Mouse (Mus musculus) frontal cortex, adult (tissue): ENCODE results near the gene Capn8.

Source experiments
- ATAC-seq: cut with Nextera tagmentation; 2 replicates; pipeline ENCODE4 v1.9.2; 2017; ENCODE audit warnings: mild to moderate bottlenecking, moderate library complexity, mixed read lengths; ENCODE audit not compliant: low TSS enrichment

Capn8 gene

GRCm38 (mm10) chr1:182550761-182551160, 14.0 kb upstream of the Capn8 start:
- ATAC-seq: no peak

DNA sequence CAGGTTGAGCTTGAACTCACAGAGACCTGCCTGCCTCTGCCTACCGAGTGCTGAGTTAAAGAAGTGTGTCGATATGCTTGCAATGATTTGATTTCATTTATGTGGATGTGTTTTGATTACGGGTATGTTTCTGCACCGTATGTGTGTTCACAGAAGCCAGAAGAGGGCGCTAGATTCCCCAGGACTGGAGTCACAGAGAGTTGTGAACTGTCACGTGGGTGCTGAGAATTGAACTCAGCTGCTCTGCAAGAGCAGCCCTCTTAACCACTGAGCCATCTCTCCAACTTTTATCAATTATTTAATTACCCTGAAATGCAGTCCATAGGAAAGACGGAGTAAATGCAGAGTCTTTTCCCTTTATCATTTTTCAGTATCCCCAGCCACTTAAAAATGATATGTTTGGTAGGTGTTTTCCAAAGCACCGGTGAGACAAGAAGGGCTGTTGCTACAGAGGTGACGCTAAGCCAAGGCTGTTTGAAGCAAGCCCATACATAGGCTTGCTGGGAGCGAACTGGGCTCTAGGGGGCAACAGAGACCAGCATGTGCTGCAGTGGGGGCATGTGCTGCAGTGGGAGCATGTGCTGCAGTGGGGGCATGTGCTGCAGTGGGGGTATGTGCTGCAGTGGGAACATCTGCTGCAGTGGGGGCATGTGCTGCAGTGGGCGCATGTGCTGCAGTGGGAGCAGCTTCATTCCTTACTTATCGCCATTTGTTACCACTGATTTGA, 11.0 kb upstream of the Capn8 start:
- peak; percentile 96 for ATAC-seq

GRCm38 (mm10) chr1:182558271-182558670, 6.5 kb upstream of the Capn8 start:
- no peak for ATAC-seq

GRCm38 (mm10) chr1:182559530-182559929, 5.3 kb upstream of the Capn8 start:
- no peak for ATAC-seq

GRCm38 (mm10) chr1:182560390-182561098, 4.3 kb upstream of the Capn8 start:
- ATAC-seq: peak; percentile 83

- ATAC-seq: peak; percentile 32; the same call in 1 of the 2 replicates
Measured at GRCm38 (mm10) chr1:182561945-182562514, 2.8 kb upstream of the Capn8 start.

GRCm38 (mm10) chr1:182562576-182563370, 2.0 kb upstream of the Capn8 start:
- ATAC-seq: no peak

DNA sequence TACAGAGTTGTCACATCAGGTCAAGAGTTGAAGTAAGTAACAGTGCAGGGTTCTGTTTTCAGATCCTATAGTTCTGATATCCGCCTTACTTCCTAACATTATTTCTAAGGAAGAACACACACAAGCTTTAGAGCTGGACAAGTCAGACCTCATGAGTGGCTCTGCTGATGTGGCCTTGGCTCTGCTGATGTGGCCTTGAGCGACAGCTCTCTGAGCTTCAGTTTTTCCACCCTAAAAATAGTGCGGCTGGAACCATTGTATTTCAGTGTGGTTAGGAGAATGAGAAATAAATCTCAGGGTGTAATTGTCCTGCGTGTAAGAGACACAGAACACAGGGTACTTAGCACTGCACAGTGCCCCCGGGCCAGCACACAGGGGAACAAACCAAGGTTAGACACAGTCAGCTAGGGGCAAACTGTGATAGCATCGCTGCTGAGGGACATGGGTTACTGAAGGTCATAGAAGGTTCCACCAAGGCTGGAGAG, 586 bp downstream of the Capn8 start:
- ATAC-seq: no peak

- no peak for ATAC-seq
Measured at GRCm38 (mm10) chr1:182571148-182571547, 6.3 kb downstream of the Capn8 start.

DNA sequence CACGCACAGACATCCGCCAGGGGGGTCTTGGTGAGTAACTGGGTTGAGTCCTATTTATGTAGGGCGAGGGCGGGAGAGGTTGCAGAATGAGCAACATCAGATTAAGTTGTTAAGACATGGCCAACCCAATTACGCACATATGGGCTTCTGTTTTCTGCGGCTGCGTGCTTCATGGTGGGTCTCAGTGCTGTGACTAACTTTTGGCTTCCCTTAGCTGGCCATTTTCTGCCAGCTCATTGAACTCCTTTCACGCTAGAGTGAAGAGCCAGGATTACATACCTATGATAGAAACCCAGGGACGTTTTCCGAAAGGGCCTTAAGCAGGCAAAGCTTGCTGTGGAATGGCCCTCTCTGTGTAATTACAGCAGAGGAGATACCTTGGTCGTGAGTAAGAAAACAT, 7.2 kb downstream of the Capn8 start:
- no peak for ATAC-seq

- no peak for ATAC-seq
Measured at GRCm38 (mm10) chr1:182573856-182574665, 9.3 kb downstream of the Capn8 start.

- no peak for ATAC-seq
Measured at GRCm38 (mm10) chr1:182574666-182575049, 9.9 kb downstream of the Capn8 start.

DNA sequence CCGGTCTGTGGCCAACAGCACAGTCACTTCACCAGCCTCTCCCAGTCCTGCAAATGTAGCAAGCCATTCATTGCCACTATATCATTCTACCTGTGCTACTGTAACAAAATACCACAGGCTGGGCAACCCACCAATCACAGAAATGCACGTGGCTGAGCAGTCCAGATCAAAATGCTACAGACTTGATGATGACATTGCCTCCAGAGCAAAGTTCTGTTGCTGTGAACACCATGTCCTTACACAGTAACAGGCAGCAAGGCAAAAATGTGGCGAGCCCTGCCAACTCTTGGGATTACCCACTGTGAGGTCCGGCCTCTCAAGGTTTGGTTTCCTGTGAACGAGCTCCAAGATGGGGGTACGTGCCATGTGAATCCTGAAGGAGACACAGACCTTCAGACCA, 19.4 kb downstream of the Capn8 start:
- ATAC-seq: no peak

DNA sequence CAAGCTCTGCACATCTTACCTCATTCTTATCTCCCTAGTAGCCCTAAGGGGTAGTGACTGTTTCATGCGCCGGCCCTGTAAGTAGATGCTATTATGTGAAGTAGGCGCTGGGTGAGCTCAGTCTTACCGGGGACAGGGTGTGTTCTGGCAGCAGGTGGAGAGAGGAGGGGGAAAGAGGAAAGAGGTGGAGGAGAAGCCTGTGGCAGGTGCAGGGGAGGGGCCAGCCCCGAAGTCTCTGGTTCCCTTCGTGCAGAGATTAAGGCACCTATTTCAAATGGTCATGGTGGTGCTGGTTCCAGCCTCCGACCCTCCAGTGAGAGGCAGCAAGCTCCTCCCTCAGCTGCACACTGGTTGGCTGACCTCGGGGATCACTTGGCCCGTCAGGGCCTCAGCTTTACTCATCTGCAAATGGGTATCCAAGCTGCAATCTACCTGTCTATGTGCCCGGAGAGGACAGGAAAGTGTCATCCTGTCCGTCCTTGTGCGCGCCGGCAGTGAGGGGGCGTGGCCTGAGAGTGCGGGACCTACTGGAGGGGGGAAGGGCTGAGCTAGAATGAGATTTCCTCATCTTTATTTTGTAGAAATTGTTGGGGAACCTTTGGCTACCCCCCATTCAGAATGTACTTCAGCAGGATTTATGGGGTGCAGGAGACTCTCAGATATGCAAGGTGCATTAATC, 20.5 kb downstream of the Capn8 start:
- ATAC-seq: no peak

DNA sequence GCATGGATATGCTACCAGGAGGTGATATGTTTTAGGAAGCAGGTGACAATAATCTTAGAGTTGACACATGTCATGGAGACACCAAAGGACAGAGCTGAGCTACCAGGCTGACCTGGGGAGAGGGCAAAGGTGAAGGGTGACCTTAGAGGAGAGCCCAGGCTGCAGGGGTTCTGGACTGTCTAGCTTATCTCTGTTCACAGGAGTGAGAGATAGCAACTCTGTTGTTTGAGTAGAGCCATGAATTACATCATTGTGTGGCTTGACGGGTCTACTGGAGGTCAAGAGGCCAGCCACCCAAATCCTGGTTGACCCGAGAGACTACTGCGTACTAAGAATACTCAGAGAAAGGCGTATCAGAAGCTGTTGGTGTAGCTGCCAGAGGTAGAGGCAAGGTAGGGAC, 22.9 kb downstream of the Capn8 start:
- no peak for ATAC-seq

DNA sequence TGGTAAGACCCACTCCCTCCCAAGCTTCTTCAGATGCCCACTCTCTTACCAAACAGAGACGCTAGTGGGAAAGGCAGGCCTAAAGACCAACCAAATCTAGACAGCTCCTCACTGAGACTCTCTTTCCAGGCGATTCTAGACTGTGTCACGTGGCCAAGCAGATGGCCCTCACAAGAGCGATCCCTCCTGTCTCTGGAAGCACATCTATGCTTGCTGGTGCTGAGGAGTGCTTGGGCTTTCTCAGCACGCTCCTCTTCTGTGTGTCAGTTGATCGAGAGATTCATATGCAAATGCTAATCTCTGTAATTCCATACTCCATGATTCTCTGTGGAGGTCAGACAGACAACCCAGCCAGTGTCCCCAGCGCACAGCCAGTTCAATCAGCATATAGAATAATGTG, 26.7 kb downstream of the Capn8 start:
- ATAC-seq: peak; percentile 38; the same call in 1 of the 2 replicates

DNA sequence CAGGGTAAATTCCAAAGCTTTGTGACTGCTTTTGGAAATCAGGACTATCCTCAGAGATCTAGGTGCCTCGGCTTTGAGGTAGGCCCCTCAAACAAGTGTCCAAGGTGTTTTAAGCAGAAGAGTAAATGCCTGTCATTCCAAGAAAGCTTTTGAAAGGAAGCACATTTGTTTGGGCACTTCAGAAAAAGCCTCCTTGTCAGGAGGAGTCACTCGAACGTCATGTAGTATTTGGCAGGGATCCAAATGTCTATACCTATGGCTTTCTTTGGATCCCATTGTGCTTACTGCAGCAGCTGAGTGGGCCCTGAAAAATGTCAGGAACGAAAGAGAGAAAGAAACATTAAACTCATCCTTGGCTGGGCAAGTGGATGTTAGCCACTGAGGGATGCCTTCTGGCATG, 27.6 kb downstream of the Capn8 start:
- no peak for ATAC-seq

- 0 out of 2 replicates have a peak, but pooled peaks have one; percentile 38 for ATAC-seq
Measured at GRCm38 (mm10) chr1:182605330-182606150, 40.7 kb downstream of the Capn8 start.

- ATAC-seq: no peak
Measured at GRCm38 (mm10) chr1:182609701-182610335, 45.0 kb downstream of the Capn8 start.
